Mouse (Mus musculus) heart, embryonic 16.5 days (tissue): ENCODE measurements around the gene Cln6. TPM values are rescaled to one million over a fixed set of nuclear protein-coding genes. Genes with fewer than 3 reads are reported as not detected.
"Not testable (repeated sequence)": the region's sequence is repeated elsewhere in the genome, so short reads cannot be mapped to it uniquely, and the experiment has no call there.

Experiments used
- ATAC-seq: fragments of 200-750 bp; cut with Nextera tagmentation; replicated peaks from 2 replicates; pipeline ENCODE4 v1.8.0; 2017; ENCODE audit warnings: moderate number of reproducible peaks; ENCODE audit not compliant: insufficient read depth, low FRiP score; ENCODE audit errors: extremely low read depth
- H3K27ac ChIP-seq: fragments of 300-500 bp; sonication (generic); 2 replicates; pipeline ENCODE4 v1.5.1; 2014; ENCODE audit warnings: mild to moderate bottlenecking, low read length, control low read depth, moderate library complexity
- H3K27me3 ChIP-seq: fragments of 300-500 bp; sonication (generic); 2 replicates; pipeline ENCODE4 v1.6.1; 2014; ENCODE audit warnings: low read length, mixed read lengths; ENCODE audit not compliant: control insufficient read depth, insufficient read depth
- H3K36me3 ChIP-seq: fragments of 300-500 bp; sonication (generic); 2 replicates; pipeline ENCODE4 v1.6.1; 2014; ENCODE audit not compliant: control insufficient read depth, insufficient read depth
- H3K4me1 ChIP-seq: fragments of 300-500 bp; sonication (generic); 2 replicates; pipeline ENCODE4 v1.6.1; 2014; ENCODE audit warnings: low read length, mixed read lengths; ENCODE audit not compliant: control insufficient read depth, insufficient read depth
- H3K4me2 ChIP-seq: fragments of 300-500 bp; sonication (generic); 2 replicates; pipeline ENCODE4 v1.6.1; 2014; ENCODE audit warnings: low read depth, mild to moderate bottlenecking, control low read depth, low read length
- H3K4me3 ChIP-seq: fragments of 300-500 bp; sonication (generic); 2 replicates; pipeline ENCODE4 v1.5.1; 2014; ENCODE audit warnings: mild to moderate bottlenecking, control low read depth, low read length
- H3K9ac ChIP-seq: fragments of 300-500 bp; sonication (generic); 2 replicates; pipeline ENCODE4 v1.6.1; 2014; ENCODE audit warnings: low read length, control low read depth
- H3K9me3 ChIP-seq: fragments of 300-500 bp; sonication (generic); replicated peaks from 2 replicates; pipeline ENCODE4 v1.6.1; 2016; ENCODE audit warnings: low read length; ENCODE audit not compliant: control insufficient read depth
- WGBS: fragments of 180-500 bp; shearing (Covaris S2); extraction: QIAGEN DNeasy Blood & Tissue Kit; methylation state at CpG from one replicate; pipeline ENCODE4 v1.1.7; 2014; 5-methylcytosine and 5-hydroxymethylcytosine counted together
- polyA plus RNA-seq: library from polyadenylated mRNA; unstranded; fragments of >200 nt; fragmentation: Nextera tagmentation; extraction: Ambion mirVana; gene quantifications from 2 replicates; pipeline ENCODE4 v1.2.1, GENCODE M21; 2015

Gene Cln6
- polyA plus RNA-seq, 1 experiment from 2014 or later: 15.9 TPM

DNA sequence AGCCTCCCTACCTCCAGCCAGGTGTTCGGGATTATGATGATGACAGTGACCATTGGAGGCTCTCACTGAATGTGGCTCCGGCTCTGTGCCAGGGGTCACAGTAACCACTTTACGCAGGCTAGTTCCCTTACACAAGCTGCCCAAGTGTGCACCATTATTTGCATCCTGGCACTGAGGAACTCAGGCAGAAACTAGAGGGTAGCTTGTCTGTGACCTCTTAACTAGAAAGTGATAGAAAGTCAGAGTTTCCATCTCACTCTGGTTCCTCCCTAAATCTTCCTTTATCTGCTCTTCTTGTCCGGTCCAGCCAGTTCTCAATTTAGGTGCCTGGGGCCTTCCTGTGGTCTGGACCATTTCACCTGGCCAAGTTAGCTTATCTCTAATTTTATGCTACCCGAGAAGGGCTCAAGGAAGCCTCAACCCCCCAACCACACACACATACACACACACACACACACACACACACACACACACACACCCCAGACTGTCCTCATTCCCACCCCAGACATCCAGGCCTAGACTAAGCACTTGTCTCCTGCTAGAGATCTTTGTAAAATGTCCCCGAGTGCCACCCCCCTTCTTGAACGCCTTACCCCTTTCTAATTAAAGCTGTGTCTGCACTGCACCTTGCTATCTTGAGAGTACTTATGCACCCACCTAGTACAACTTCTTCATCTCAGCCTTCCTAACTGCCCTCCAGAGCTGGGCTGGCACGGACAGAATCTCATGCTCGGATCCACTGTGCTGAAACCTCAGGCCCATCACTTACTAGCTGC lies 22.1 kb upstream of the Cln6 start:
- Histone ChIP-seq H3K36me3 (no peaks in the 10 kb centered on the region), H3K9me3 (no peaks in the 10 kb centered on the region), H3K27me3 (no peaks in the 10 kb centered on the region), H3K4me1 (peaks cover 28% of the 10 kb centered on the region), H3K4me2 (peak overlapping the region; percentile 54; the same call in 1 of the 2 replicates), H3K4me3 (peak overlapping the region; percentile 12; the same call in 1 of the 2 replicates), H3K27ac (peak overlapping the region; percentile 76), H3K9ac (peak overlapping the region; percentile 5; the same call in 1 of the 2 replicates)
- no peak for ATAC-seq
- WGBS: 57% methylated on average over 9 of the region's 9 CpGs

DNA sequence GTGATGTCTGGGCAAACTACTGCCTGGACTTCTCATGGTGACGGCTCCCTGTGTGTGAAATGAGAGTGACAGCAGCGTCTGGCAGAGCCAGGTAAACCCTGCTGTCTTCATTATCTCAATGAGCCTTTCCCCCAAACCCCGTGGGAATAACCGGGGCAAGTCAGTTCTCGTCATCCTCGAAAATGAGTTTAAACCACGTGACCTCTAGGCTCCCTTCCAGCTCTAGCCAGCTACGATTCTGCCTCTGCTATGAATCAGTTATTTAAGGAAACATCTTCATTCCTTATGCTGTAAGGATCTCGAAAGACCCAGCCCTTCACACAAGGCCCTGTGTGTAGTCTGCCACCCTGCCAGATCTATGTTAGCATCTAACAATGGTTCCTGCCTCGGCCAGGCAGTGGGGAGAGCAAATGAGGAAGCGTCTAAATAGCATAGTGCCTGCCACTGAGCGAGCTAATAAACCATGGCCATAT lies 21.4 kb upstream of the Cln6 start:
- peak overlapping the region; percentile 76 for H3K27ac ChIP-seq
- H3K27me3 ChIP-seq: no peaks in the 10 kb centered on the region
- 33% methylated on average over 12 of the region's 12 CpGs for WGBS
- no peaks in the 10 kb centered on the region for H3K9me3 ChIP-seq
- H3K9ac ChIP-seq: peak overlapping the region; percentile 34
- H3K4me3 ChIP-seq: peak overlapping the region; percentile 12; the same call in 1 of the 2 replicates
- peak; percentile 53 for ATAC-seq
- peak overlapping the region; percentile 54; the same call in 1 of the 2 replicates for H3K4me2 ChIP-seq
- H3K36me3 ChIP-seq: no peaks in the 10 kb centered on the region
- H3K4me1 ChIP-seq: peaks cover 27% of the 10 kb centered on the region

DNA sequence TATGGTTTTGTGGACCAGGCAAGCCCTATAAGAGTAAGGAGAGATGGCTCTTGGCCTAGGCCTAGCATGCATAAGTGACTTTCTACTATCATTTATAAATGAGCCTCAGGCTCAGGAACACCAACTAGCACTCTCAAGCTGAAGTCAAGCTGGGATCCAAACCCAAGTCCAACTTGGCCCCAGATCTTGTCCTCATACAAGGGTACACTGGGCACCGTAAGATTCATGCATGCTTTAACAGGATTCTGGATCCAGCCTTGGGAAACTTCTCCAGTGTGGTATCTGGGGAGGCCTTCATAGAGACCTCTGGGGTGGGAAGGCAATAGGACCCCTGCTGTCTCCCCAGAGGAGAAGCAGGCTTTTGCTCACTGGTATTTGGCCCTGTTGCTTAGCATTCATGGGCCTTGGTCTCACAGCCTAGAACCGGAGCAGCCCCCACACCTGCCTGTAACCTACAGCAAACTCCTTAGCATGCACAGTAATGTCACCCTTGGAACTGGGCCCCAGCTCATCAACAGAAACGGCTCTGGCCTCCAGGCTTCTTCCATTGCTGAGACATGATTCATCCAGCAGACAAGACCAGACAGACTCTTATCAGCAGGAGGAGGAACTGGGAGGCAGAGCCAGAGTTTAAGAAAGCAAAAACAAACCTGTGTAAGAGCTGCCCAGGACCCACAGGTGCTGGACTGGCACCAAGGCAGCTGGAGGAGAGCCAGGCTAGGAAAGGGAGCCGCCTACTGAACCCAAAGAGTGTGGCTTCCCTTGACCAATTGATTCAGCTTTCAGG lies 20.6 kb upstream of the Cln6 start:
- Histone ChIP-seq H3K27me3 (no peaks in the 10 kb centered on the region), H3K27ac (peak overlapping the region; percentile 76), H3K9ac (peak overlapping the region; percentile 34; the same call in 1 of the 2 replicates), H3K4me3 (no peak overlapping the region), H3K36me3 (no peaks in the 10 kb centered on the region), H3K4me1 (peaks cover 23% of the 10 kb centered on the region), H3K4me2 (no peak overlapping the region), H3K9me3 (no peaks in the 10 kb centered on the region)
- WGBS: 67% methylated on average over 4 of the region's 4 CpGs
- ATAC-seq: peak; percentile 11; the same call in 1 of the 2 replicates

DNA sequence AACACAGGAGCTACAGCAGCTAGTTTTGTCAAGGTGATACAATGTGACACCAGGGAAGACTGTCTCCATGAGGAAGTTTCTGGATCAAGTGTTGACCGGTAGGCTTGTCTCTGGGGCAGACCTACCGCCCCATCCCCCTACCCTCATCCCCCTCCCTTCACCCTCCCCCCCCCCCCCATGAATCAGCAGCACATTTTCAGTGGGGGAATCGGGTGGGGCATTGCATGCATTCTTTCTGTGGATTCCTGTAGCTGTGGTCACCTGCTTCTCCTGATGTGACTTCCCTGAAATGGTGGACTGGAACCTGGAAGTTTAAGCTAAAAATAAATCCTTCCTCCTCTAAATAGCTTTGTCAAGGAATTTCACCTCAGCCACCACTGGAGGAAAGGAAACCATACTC lies 19.1 kb upstream of the Cln6 start:
- no peak overlapping the region for H3K27ac ChIP-seq
- no peak for ATAC-seq

DNA sequence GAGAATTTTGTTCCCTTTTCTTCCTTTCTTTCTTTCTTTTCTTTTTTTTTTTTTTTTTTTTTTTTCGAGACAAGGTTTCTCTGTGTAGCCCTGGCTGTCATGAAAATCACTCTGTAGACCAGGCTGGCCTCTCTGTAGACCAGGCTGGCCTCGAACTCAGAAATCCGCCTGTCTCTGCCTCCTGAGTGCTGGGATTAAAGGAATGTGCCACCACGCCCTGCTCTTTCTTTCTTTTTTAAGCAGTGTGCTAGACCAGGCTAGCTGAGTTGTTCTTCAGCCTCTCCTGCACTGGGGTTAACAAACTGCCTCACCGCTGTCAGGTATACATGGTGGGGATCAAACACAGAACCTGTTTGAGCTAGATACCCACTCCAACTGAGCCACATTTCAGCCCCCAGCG lies 18.7 kb upstream of the Cln6 start:
- ATAC-seq, H3K27me3 ChIP-seq, H3K27ac ChIP-seq, H3K4me3 ChIP-seq, H3K9ac ChIP-seq, H3K4me2 ChIP-seq, H3K36me3 ChIP-seq, H3K9me3 ChIP-seq: not testable (repeated sequence)
- 86% methylated on average over 6 of the region's 6 CpGs for WGBS
- H3K4me1 ChIP-seq: peaks cover 23% of the 10 kb centered on the region

More for the DNA sequence above, 19.1 kb upstream of the Cln6 start:
- no peaks in the 10 kb centered on the region for H3K36me3 ChIP-seq
- H3K9ac ChIP-seq: no peak overlapping the region
- peaks cover 23% of the 10 kb centered on the region for H3K4me1 ChIP-seq
- 63% methylated on average over 3 of the region's 3 CpGs for WGBS
- no peak overlapping the region for H3K4me3 ChIP-seq
- H3K4me2 ChIP-seq: no peak overlapping the region
- no peaks in the 10 kb centered on the region for H3K9me3 ChIP-seq
- H3K27me3 ChIP-seq: no peaks in the 10 kb centered on the region

DNA sequence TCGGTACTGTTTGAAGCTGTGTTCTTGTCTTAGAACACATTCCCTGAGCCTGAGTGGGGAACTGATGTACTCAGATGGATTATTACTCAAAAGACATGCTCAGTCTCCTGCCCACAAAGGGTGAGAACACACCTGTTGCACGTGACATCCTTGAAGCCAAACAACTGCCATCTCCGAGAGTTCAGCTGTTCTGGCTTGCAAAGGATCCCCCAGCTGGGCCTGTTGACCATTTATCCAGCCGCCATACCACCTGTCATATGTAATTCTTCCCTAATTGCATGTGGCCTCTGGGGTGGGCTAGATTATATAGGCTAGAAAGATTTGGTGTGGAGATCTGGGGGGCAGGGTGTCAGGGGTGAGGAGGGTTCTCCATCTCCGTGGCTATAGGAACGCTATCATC lies 17.8 kb upstream of the Cln6 start:
- no peaks in the 10 kb centered on the region for H3K9me3 ChIP-seq
- no peak overlapping the region for H3K27ac ChIP-seq
- no peak for ATAC-seq
- H3K36me3 ChIP-seq: no peaks in the 10 kb centered on the region
- no peaks in the 10 kb centered on the region for H3K27me3 ChIP-seq
- H3K9ac ChIP-seq: no peak overlapping the region
- no peak overlapping the region for H3K4me3 ChIP-seq
- H3K4me1 ChIP-seq: peaks cover 23% of the 10 kb centered on the region
- WGBS: 90% methylated on average over 6 of the region's 6 CpGs
- H3K4me2 ChIP-seq: no peak overlapping the region

DNA sequence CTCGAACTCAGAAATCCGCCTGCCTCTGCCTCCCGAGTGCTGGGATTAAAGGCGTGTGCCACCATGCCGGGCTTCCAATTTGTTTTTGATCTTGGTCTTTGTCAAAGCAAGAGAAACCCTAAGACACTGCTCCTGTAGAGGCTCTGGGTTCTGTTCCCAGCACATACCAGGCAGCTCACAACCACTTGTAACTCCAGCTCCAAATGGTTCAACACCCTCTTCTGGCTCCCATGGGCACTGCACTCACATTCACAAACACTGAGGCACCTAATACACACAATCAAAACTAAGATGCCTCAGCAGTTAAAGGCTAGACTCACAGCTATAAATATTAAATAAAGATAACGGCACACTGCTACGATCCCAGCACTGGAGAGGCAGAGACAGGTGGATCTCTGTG lies 16.8 kb upstream of the Cln6 start:
- WGBS: 93% methylated on average over 7 of the region's 7 CpGs

DNA sequence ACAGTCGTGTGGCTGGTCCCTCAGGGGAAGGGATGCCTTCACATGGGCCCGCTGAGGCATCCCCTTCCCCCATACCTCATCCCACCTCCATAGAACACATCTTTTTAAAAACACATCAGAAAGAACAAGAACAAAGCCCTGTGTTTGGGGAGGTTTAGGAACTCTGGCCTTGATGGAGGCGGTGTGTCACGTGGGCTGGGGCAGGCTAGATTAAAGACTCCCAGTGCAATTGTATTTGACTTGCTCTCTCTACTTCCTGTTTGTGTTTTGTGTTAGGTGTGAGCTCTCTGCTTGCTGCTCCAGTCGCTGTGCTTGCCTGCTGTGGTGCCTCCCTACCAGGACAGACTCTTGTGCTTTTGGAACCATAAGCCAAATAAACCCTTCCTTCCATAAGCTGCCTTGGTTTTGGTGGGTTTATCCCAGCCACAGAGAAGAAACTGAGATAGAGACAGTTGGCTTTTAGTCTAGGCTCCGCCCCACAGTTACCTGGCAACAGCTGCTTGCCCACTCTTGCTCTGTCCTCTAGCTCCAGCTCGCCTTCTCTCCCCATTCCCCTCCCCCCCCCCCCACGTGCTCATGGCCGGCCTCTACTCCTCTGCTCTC lies 12.7 kb upstream of the Cln6 start:
- Histone ChIP-seq H3K9me3 (no peaks in the 10 kb centered on the region), H3K4me1 (peaks cover 9% of the 10 kb centered on the region; the same call in 1 of the 2 replicates), H3K4me2 (no peak overlapping the region), H3K27ac (no peak overlapping the region), H3K9ac (no peak overlapping the region), H3K4me3 (no peak overlapping the region), H3K36me3 (no peaks in the 10 kb centered on the region), H3K27me3 (no peaks in the 10 kb centered on the region)
- 17% methylated on average over 9 of the region's 9 CpGs for WGBS
- no peak for ATAC-seq

More for the DNA sequence above, 16.8 kb upstream of the Cln6 start:
- Histone ChIP-seq H3K9me3 (no peaks in the 10 kb centered on the region), H3K4me3 (no peak overlapping the region), H3K36me3 (no peaks in the 10 kb centered on the region), H3K27ac (no peak overlapping the region), H3K9ac (no peak overlapping the region), H3K4me2 (no peak overlapping the region), H3K4me1 (peaks cover 23% of the 10 kb centered on the region), H3K27me3 (no peaks in the 10 kb centered on the region)
- ATAC-seq: no peak
